Mouse (Mus musculus) layer of hippocampus, postnatal 36 days (tissue): ENCODE results near the gene Mylk4. TPM values are rescaled to one million over a fixed set of nuclear protein-coding genes. Genes with fewer than 3 reads are reported as not detected.

ENCODE experiments used
- DNase-seq, 2 experiments: peaks; one replicate each; pipeline ENCODE4 v3.0.0; 2022
- total RNA-seq, 2 experiments: library from RNA; stranded (reverse); gene quantifications; 2 replicates each; pipeline ENCODE4 v1.2.3; 2021

Gene Mylk4
- under 1 TPM; 0.05 to 0.43 TPM for total RNA-seq

DNA sequence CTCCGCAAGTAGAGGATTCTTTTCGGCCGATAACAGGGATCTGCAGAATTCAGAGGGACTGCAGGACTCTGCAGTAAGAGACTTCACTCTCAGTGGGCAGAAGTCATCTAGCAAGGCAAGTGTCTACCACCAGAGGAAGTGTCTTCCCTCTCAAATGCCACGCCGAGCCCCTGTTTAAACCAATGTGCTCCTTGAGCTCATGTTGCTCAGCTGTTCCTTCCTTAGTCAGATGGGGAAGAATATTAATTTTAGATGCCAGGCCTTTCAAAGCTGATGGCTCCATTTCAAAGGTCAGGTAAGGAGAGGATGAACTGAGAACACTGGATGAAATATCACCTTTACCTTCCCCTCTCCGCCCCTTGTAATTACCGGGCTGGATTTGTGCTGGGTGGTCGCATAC, at the start of gene Mylk4:
Mylk4 (minus strand) TSS at position 139 of the 400 bp plus-strand sequence.
- no peak for DNase-seq

DNA sequence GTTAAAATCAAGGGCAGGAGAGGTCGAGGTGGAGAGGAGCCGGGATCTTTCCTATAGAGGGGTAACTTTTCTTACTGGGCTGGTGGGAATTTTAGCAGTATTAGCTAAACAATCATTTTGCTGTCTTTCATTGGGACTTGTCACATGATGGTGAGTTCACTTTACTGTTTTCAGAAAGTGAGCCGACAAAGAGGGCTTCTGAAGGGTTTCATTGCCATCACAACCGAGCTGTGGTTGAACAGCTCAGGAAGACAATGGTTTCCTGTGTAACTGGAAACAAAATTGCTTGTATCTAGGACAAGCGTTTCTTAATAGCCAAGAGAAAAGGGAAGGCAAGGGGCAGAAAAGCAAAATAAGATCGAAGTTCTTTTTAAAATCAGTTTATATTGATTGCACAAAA, 49.5 kb upstream of the Mylk4 start:
- no peak for DNase-seq

DNA sequence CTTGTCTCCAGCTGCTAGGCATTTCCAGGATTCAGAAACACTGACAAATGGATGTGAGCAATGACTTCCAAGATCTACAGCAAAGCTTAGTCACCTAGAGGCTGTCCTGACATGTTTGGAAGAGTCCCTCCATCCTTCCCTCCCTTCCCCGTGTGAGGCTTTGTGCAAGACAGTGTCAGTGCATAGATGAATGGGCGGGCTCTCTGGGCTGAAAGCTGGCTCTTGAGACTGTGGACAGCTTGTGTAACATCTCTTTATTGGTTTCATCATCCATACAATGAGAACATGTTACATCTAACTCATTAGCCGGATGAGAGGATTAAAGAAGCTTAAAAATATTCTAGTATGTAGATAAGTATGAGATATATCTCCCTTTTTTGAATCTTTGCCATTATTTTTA, 49.0 kb upstream of the Mylk4 start:
- DNase-seq = no peak

DNA sequence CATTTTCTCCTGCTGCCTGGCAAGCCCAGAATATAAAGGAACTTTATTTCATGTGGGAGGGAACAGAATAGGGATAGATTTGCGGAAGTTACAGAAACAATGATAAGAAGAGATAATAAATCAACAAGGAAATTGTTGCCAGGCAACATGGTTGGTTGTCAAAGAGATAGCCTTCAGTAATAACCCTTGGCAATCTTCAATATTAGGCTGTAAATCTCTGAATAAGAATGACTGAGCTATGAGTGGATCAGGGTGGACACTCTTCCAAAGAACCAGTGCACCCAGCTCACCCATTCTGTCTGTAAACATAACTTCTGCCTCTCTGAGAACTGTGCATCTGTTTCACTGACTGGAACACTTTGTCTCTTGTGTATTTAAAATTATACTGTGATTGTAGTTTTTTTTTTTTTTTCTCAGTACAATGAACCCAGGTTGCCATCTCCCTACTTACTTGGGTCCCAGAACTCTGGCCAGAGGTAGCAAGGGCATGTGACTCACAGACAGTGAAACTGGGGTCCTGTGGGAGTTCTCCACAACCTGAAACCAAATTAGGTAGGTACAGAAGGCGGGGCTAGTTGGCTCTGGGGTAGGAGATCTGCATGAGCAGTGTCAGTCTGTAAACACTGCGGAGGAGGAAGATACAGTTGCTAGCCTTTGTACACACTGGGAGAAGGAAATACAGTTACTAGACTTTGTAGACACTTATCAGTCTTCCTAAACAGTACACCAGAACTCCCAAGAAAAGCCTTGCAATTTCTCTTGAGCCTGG, 47.9 kb upstream of the Mylk4 start:
- no peak for DNase-seq

DNA sequence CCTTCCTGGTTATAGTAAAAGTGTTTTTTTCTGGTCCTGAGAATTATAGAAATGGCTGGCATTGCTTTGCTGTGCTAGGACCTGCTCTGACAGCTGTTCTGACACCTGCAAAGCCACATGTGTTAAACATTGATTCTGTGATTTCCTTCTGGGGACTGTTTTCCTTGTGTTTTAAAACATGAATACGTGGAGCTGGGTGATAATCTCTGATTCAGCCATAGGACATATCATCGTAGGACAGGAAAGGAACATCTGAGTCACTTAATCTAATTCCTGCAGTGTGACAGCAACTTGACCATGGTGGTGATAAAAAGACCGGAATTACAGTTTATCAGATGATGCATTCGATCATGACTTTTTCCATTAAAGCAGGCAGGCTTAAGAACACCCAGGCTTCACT, 45.1 kb upstream of the Mylk4 start:
- no peak for DNase-seq

DNA sequence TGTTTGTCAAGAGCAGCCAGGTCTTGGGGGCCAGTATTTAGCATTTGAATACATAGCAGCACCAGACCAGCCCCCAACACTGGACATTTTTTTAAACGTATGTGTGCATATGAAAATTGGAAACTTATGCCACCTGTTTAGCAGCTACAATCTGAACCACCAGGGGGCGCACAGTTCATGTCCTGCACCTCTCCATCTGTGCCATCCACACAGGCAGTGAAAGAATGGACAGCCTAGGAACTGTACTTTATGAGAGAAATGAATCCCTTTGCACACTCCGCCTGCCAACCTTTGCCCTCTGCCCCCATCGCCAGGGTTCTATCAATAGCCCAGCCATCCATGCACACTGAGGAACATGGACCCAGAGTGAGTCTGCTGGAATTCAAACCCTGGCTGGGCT, 44.2 kb upstream of the Mylk4 start:
- DNase-seq = no peak

DNA sequence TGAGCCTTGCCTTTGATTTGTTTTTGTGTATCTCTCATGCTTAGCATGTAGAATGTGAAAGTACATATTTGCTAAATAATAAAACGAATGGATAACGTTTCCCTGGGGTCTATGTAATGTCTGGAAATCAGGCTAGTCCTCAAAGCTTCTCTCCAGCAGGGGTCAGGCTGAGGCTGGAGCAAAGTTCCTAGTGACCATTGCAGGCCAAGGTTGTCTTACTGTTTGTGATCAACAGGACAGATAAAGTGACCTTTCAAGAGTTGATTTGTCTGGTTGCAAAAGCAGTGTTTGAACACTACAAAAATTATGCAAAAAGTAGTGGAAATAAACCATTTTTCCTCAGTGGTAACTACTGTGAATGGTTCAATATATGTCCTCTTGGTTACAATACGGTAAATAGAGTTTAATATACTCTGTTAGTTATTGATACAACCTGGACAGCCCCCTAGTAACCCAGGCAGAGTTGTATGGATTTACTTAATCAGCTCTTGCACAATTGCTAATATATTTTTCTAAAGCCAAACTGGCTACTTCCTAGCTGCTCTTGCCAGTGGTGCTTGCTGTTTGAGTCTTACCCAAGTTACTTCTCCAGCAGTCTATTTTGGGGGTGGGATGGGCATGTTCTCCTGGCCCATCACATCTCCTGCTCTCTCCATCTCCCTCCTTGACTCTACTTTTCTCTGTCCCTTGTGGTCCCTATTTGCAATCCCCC, 43.5 kb upstream of the Mylk4 start:
- no peak for DNase-seq

DNA sequence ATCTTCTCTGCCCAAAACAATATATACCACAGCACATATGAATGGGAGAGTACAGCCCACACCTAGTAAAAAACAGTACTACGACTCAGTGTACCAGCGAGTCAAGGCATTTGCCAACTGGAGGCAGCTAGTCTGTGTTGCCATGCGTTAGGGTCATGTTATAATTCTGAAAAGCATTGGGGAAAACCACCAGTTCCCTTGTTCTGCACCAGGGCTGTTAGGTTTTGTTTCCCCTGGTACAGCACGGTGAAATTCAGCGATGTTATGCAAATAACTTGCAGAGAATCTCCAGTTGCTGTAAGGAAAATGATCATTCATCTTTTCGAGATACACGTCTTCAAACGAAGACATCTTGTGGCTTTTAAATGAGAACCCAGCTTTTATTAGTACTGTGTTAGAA, 41.8 kb upstream of the Mylk4 start:
- no peak for DNase-seq

DNA sequence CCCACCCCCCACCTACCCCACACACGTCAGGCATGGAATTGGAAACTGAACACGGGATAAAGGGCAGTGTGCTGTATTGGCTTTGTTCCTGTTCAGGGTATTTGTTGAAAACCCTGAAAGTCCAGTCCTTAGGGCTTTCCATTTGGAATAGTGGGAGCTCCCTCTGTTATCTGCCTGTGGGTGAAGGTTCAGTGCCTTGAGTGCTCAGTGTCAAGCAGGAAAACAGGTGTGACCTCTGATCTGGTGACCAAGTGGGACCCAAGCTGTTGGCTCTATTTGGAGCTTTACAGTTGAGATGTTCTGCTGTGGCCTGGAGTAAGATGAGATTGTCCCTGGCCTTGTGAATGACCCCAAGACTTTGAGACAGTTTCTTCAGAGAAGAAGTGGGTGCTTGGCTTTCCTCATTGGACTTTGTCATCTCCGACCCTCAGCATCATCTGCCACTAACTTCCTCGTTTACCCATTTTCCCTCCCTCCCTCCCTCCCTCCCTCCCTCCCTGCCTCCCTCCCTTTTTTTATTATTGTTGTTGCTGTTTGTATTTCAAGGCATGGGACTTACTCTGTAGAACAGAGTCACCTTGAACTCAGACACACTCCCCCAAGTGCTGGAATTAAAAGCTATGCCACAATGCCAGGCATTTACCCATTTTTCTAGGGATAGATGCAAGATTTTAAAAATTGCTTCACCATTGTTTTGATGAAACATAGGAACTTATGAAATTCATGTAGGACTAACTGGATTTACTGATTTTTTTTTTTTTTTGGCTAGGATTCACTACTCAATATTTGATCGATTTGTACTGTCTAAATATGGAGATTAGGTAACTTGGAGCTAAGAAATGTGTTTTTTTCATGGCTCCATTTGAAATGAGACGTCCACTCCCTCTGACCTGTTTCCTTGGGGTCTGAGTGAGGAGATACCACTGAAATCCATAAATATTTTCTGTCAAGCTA, 40.9 kb upstream of the Mylk4 start:
- no peak for DNase-seq

DNA sequence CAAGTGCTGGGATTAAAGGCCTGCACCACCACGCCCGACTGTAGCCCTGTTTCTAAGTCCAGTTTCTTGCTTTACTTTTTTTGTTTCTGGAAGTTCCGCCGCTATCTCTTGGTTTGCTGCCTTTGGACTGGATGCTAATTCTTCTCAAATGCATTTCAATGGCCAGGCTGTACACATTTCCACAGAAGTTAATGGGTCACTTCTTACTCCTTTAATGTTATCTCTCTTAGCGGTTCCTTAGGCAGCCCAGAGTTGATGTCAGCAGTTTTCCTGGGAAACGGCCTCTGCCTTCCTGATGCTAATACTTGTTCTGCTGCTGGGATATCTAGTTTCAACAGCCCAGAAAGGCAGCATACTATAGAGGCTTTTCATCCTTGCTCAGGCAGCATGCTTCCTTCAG, 39.4 kb upstream of the Mylk4 start:
- DNase-seq = no peak

DNA sequence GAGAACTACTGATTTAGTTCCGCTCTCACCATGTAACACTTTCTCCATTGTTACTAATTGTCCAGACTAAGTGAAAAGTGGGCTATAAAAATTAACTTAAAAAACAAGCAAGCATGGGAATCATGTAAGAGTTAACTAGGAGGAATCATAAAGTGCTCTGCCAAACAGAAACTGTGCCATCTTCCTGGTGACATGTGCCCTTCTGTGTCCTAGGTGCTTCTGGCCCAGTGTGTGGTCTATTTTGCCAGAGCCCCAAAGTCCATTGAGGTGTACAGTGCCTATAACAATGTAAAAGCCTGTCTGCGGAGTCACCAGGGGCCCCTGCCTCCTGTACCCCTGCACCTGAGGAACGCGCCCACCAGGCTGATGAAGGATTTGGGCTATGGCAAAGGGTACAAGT, 37.9 kb upstream of the Mylk4 start:
- no peak for DNase-seq

DNA sequence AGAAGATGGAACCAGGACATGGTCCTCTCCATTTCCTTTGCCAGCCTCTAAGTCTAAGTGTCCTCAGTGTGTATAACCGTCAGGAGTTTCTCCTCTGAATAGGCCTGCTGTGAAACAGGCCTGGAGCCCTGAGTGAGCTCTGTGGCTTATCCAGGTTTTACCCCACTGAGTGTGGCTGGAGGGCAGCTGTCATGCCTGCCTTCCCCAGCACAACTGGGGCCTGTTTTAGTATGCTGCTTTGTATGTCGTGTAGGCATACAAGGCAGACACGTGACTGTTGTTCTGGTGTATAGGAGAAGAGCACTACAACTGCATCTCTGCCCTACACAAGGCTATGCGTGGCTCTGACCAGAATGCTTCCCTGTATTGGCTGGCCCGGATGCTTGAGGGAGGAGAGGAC, 36.2 kb upstream of the Mylk4 start:
- no peak for DNase-seq

DNA sequence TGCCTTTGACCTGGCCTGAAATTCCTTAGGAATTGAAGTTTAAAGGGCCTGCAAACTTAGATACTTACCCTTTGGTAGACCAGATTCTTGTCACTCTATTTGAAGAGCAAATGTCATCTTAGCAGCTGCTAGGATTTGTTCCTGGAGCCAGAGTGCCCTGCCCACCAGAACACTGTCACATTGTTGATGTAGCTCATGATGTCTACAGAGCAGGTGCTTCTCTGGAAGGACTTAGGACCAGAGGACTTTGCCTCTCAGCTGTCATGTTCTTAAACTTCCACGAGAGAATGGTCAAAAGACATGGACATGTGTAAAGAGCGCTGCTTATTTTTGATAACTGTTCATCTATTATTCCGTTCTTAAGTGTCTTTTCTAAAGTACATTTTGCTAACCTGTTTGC, 35.5 kb upstream of the Mylk4 start:
- no peak for DNase-seq

DNA sequence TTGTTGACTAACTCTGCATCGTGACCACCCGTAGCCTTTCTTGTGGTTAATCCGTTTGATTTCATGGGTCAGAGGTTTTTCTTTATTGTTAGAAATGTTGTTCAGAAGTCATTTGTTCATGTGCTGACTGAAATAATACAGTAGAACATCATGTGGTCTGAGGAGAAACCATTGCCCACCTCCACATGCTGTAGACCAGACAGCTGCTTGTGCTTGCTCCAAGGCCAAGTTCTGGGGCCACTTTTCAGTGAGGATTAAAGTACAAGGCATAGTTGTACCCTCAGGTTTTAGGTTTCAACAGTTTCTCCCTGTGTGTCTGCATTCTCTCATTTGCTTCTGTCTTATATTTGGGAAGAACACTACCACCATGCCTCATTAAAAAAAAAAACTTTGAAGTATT, 23.9 kb upstream of the Mylk4 start:
- no peak for DNase-seq

DNA sequence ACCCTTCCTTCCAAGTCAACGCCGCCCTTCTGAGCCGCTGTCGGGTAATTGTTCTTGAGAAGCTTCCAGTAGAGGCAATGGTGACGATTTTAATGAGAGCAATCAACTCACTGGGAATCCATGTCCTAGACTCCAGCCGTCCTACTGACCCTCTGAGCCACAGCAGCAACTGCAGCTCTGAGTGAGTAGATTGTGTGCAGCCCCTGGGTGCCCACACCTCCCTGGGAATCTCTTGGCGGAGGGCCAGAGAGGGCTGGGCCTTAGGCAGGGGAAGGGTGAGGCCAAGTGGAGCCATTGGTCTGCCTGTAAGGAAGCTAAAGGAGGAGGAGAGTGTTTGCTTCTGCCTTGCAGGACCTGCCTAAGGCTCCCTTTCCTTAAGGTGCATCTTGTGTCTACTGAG, 23.1 kb upstream of the Mylk4 start:
- DNase-seq = no peak

DNA sequence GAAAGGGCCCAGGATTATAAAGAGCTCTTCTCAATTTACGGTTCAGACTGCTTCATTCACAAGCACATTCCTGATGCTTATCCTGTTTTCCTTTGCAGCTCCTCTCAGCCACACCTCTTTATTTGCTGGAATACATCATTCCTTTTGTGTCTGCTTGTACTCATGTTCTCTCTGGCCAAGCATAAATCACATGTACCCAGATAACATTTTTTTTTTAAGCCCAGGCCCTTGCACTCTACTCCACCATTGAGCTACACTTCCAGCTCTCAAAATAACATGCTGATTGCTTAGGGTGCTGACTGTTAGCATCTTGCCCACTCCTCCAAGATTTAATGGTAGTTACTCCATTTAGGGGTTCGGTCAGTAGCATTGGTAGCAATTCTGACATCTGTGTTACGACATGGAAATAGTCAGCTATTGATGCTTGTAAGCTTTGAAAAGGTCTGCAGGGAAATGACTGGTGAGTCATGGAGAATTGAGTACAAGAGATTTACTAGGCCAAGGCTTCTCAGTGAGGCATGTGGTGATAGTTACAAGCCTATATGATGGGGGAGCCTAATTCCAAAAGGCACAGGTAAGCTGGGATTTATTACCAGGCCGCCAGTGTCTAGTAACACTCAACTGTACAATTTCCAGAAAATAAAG, 20.1 kb upstream of the Mylk4 start:
- no peak for DNase-seq

DNA sequence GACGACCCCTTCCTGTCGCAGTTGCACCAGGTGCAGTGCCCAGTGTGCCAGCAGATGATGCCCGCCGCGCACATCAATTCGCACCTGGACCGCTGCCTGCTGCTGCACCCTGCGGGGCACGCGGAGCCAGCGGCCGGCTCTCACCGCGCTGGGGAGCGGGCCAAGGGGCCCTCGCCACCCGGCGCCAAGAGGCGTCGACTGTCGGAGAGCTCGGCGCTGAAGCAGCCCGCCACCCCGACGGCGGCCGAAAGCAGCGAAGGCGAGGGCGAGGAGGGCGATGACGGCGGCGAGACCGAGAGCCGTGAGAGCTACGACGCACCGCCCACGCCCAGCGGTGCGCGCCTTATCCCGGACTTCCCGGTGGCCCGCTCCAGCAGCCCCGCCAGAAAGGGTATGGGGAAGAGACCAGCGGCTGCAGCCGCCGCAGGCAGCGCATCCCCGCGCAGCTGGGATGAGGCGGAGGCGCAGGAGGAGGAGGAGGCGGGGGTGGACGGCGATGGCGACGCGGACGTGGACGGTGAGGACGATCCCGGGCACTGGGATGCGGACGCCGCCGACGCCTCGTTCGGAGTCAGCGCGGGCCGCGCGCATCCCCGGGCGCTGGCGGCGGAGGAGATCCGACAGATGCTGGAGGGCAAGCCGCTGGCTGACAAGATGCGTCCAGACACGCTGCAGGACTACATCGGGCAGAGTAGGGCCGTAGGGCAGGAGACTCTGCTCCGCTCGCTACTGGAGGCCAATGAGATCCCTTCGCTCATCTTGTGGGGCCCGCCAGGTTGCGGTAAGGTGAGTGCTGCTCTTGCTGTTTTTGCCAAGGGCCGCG, 18.7 kb upstream of the Mylk4 start, which contains the start of gene D930007J09Rik:
D930007J09Rik (minus strand) TSS at position 591 of the 823 bp plus-strand sequence.
- DNase-seq = peak; percentile 51 to 61

DNA sequence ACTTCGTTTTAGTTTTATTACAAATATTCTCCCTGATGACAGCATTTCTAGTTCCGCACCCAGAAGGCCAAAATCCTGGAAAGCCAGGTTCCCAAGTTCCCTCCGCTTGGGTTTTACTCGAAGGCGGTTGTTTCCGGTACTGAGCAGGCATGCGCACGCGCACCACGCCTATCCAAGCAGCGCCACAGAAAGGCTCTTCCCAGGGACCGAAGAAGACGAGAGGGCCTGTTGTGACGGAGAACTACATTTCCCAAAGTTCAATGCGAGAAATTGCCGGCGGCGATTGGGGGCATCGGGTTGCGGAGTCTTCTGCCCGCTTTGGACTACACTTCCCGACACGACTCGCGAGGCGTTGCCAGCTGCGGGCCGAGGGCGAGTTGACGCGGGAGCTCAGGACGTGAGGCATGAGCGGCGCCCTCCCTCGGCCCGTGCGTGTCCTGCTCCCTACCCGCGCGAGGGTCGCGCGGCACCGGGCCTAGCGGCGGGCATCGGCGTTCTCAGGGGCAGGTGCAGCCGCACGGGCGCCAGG, 18.0 kb upstream of the Mylk4 start, which contains the start of gene Wrnip1:
Wrnip1 (plus strand) TSS at position 346 of the 529 bp plus-strand sequence.
- DNase-seq = peak; percentile 96 to 98

DNA sequence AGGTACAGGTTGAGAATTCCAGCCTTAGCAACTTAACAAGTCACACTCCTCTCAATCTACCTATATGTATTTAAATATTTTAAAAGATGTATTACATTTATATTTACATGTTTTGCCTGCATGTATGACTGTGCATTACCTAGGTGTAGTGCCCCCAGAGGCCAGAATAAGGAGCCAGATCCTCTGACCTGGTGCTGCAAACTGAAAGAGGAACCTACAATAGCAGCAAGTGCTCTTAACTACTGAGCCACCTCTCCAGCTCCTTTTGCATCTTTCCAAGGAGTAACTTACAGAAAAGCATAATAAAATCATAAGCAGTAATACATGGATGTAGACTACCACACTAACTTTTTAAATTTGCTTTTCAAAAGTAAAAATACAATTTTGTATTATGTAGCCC, 17.1 kb upstream of the Mylk4 start:
- no peak for DNase-seq

DNA sequence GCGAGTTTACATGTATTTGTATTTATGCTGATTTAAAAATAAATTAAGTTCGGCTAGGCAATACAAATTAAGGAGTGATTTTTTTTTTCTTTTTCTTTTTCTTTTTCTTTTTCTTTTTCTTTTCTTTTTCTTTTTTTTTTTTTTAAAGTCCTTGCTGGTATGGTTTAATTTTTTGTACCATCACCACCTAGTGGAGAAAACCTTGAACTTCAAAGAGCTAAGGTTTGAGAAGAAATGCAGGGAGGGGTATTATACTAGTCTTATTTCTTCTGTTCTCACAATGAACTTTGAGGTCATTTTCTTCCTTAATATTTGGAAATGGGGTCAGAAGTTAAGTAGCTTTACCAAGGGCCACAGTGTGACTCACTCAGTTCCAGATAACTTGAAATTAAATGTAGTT, 15.4 kb upstream of the Mylk4 start:
- no peak for DNase-seq

DNA sequence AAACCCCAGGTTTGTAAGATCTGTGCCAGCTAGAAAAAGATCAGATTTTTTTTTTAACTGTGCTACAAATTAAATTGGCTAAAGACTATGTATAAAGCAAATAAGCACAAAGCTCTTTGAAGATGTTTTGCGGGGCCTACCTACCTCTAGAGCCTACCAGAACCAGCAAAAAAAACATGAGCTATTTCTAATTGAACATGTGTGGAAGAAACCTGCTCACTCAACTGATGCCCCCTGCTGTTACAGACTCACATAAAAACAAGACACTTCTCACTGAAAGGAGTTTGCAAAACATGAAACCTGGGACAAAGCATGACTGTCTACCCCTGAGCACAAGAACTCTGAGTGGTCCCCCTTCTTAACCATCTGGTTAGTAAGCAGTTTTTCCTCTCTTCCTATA, 13.3 kb upstream of the Mylk4 start:
- no peak for DNase-seq
